Mouse (Mus musculus): ENCODE data around the gene Siae. TPM values are rescaled to one million over a fixed set of nuclear protein-coding genes. Genes with fewer than 3 reads are reported as not detected.

Gene Siae
- polyA plus RNA-seq, 1 experiment from 2014 or later = 7.4 TPM

- H3K36me3 ChIP-seq (replicated peaks) = peaks cover 66% of the 10 kb centered on the region
- 96% methylated on average over 5 of the region's 5 CpGs for WGBS
- ATAC-seq (ENCODE audit: low FRiP score) = no peak
- H3K9me3 ChIP-seq = no peaks in the 10 kb centered on the region
- no peak overlapping the region for H3K9ac ChIP-seq
- no peak overlapping the region for H3K27ac ChIP-seq
- no peaks in the 10 kb centered on the region for H3K27me3 ChIP-seq
- H3K4me2 ChIP-seq = no peak overlapping the region
- no peak overlapping the region for H3K4me3 ChIP-seq (replicated peaks)
- peaks cover under 1% of the 10 kb centered on the region; the same call in 1 of the 2 replicates for H3K4me1 ChIP-seq
Observed at GRCm38 (mm10) chr9:37650639-37651038, 95.1 kb downstream of the Siae start.

DNA sequence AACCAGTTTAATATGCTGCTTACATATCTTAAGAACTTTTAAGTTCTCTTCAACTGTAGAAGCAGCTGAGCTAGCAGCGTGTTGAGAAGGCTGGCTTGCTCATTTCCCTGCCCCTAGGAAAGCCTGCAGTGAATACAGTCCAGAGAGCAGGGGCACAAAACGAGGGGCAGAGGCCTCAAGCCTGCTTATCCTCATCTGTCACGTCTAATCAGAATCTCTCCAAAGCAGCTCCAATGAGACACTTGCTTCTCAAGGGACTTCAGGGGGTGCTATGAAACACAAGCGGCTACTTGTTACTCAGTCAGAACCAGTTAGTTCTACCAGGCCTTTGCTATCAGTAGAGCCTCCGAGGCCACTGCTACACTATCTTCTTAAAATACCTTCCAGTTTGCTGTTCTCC is 98.3 kb downstream of the Siae start:
- Histone ChIP-seq H3K4me1 (peaks cover 13% of the 10 kb centered on the region), H3K9me3 (no peaks in the 10 kb centered on the region), H3K27ac (no peak overlapping the region), H3K36me3 (replicated peaks) (peaks cover 51% of the 10 kb centered on the region), H3K4me3 (replicated peaks) (no peak overlapping the region), H3K4me2 (no peak overlapping the region), H3K9ac (no peak overlapping the region), H3K27me3 (no peaks in the 10 kb centered on the region)
- WGBS = 89% methylated on average over 5 of the region's 5 CpGs
- ATAC-seq (ENCODE audit: low FRiP score) = no peak

DNA sequence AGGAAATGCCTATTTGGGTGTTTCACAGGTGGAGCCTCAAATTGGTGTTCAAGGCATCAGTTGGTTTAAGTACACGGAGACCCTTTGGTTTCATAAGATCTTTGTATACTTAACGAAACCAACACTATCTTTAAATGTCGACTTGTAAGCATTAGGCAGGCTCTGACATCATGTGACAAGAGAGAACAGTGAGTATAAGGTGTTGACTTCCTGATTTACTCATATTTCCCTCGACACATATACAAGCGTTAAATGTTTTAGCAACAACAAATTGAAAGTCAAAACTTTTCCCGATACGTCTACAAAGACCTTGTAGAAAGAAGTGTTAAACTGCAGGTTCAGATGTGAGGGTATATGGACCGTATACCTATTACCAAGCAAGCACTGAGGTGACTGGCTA is 100.5 kb downstream of the Siae start:
- no peak for ATAC-seq (ENCODE audit: low FRiP score)
- Histone ChIP-seq H3K9ac (peak overlapping the region; percentile 81; the same call in 1 of the 2 replicates), H3K4me1 (peaks cover 13% of the 10 kb centered on the region), H3K4me2 (peak overlapping the region; percentile 69), H3K4me3 (replicated peaks) (peak overlapping the region; percentile 72), H3K27ac (no peak overlapping the region), H3K36me3 (replicated peaks) (peaks cover 31% of the 10 kb centered on the region), H3K9me3 (no peaks in the 10 kb centered on the region), H3K27me3 (no peaks in the 10 kb centered on the region)
- 76% methylated on average over 8 of the region's 8 CpGs for WGBS

- H3K9me3 ChIP-seq = no peaks in the 10 kb centered on the region
- WGBS = 4% methylated on average over 10 of the region's 10 CpGs
- ATAC-seq (ENCODE audit: low FRiP score) = peak; percentile 45; the same call in 1 of the 2 replicates
Observed at GRCm38 (mm10) chr9:37656439-37656881, 101.0 kb downstream of the Siae start.

GRCm38 (mm10) chr9:37656931-37657481 is 101.5 kb downstream of the Siae start, which contains the start of gene Tbrg1:
Gene Tbrg1 (minus strand): TSS chr9:37657312.
- Histone ChIP-seq H3K4me3 (replicated peaks) (peak within 1 kb of the TSS; percentile 72), H3K27ac (peak within 1 kb of the TSS; percentile 65), H3K4me1 (peaks cover 13% of the 10 kb centered on the region), H3K9me3 (no peaks in the 10 kb centered on the region), H3K36me3 (replicated peaks) (peaks cover 23% of the 10 kb centered on the region), H3K4me2 (peak within 1 kb of the TSS; percentile 69), H3K9ac (peak within 1 kb of the TSS; percentile 81), H3K27me3 (no peaks in the 10 kb centered on the region)
- peak; percentile 90 for ATAC-seq (ENCODE audit: low FRiP score)
- under 1% methylated on average over 36 of the region's 36 CpGs for WGBS

More at GRCm38 (mm10) chr9:37656439-37656881, 101.0 kb downstream of the Siae start:
- Histone ChIP-seq H3K4me1 (peaks cover 13% of the 10 kb centered on the region), H3K27me3 (no peaks in the 10 kb centered on the region), H3K4me2 (peak overlapping the region; percentile 69), H3K4me3 (replicated peaks) (peak overlapping the region; percentile 72), H3K27ac (peak overlapping the region; percentile 65; the same call in 1 of the 2 replicates), H3K36me3 (replicated peaks) (peaks cover 26% of the 10 kb centered on the region), H3K9ac (peak overlapping the region; percentile 81)

GRCm38 (mm10) chr9:37659413-37659812 is 103.9 kb downstream of the Siae start:
- ATAC-seq (ENCODE audit: low FRiP score) = no peak
- Histone ChIP-seq H3K36me3 (replicated peaks) (no peaks in the 10 kb centered on the region), H3K27me3 (no peaks in the 10 kb centered on the region), H3K4me1 (peaks cover 13% of the 10 kb centered on the region), H3K27ac (no peak overlapping the region), H3K4me3 (replicated peaks) (no peak overlapping the region), H3K9ac (no peak overlapping the region), H3K9me3 (no peaks in the 10 kb centered on the region), H3K4me2 (no peak overlapping the region)
- WGBS = 84% methylated on average over 6 of the region's 6 CpGs

- H3K4me1 ChIP-seq = no peaks in the 10 kb centered on the region
- H3K27me3 ChIP-seq = no peaks in the 10 kb centered on the region
- no peak overlapping the region for H3K9ac ChIP-seq
- H3K4me2 ChIP-seq = no peak overlapping the region
- no peaks in the 10 kb centered on the region for H3K9me3 ChIP-seq
- H3K27ac ChIP-seq = no peak overlapping the region
- WGBS = 83% methylated on average over 1 of the region's 1 CpGs
- no peak for ATAC-seq (ENCODE audit: low FRiP score)
- H3K36me3 ChIP-seq (replicated peaks) = no peaks in the 10 kb centered on the region
- H3K4me3 ChIP-seq (replicated peaks) = no peak overlapping the region
Observed at GRCm38 (mm10) chr9:37663210-37663609, 107.7 kb downstream of the Siae start.

DNA sequence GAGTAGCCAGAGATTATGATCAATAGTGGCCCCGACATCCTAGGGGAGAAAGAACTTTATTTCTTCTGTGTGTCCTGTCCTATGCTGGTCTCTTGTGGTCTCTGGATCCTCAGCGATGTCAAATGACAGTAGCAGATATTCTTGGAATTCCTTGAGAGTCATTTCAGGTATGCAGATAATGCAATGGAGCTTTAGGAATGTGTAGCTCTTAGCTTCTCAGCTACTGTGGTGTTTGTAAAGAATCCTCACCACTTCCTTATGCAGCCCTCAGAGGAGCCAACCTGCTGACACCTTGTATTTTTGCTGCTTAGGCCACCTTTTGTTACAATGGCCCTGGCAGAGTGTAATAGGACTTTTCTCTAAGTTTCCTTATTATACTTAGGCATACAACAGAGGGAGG is 109.1 kb downstream of the Siae start:
- H3K27ac ChIP-seq = no peak overlapping the region
- no peak for ATAC-seq (ENCODE audit: low FRiP score)
- H3K27me3 ChIP-seq = no peaks in the 10 kb centered on the region
- no peaks in the 10 kb centered on the region for H3K36me3 ChIP-seq (replicated peaks)
- no peaks in the 10 kb centered on the region for H3K4me1 ChIP-seq
- no peaks in the 10 kb centered on the region for H3K9me3 ChIP-seq
- H3K9ac ChIP-seq = no peak overlapping the region
- no peak overlapping the region for H3K4me3 ChIP-seq (replicated peaks)
- 82% methylated on average over 2 of the region's 2 CpGs for whole genome bisulfite sequencing
- H3K4me2 ChIP-seq = no peak overlapping the region

DNA sequence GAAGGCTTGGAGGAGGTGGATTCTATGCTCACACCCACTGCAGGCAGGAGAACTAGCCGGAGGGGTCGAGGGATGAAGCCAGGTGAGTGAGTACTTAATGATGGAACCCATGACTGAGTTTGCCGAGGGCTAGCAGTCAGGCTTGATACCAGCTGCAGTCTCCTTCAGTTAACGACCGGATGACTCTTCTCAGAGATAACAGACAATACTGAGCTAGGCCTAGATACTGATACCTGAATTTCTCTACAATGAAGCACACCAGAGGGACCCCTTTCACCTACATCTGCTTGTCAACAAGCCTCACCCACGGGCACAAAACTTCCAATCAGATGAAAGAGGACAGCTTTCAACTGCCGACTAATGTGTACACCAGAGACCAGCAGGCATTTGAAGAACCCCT is 110.5 kb downstream of the Siae start:
- 82% methylated on average over 7 of the region's 7 CpGs for WGBS
- ATAC-seq (ENCODE audit: low FRiP score) = no peak
- H3K4me1 ChIP-seq = no peaks in the 10 kb centered on the region
- no peak overlapping the region for H3K9ac ChIP-seq
- no peak overlapping the region for H3K4me3 ChIP-seq (replicated peaks)
- H3K27me3 ChIP-seq = no peaks in the 10 kb centered on the region
- H3K9me3 ChIP-seq = no peaks in the 10 kb centered on the region
- H3K4me2 ChIP-seq = no peak overlapping the region
- no peaks in the 10 kb centered on the region for H3K36me3 ChIP-seq (replicated peaks)
- H3K27ac ChIP-seq = no peak overlapping the region

DNA sequence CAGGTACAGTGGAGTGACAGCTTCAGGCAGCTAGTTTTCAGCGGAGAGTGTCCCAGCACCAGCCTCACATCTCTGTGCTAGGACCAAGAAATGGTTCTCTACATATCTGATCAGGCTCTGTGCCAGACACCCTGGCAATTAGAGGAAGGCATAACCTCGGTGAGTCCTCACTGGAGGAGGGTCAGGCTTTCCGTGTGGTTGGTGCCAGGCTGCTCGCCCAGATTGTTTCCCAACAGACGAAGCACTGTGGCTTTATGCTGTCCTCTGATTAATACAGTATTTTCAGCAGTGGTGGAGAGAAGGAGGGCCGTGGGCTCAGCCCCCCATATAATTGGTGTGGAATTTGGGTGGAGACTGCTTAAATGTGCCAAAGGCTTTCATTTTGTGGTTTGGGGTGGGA is 113.6 kb downstream of the Siae start, which contains the start of gene Panx3:
Gene Panx3 (minus strand): TSS at position 121 of the 400 bp plus-strand sequence.
- Histone ChIP-seq H3K9ac (no peak within 1 kb of the TSS), H3K9me3 (no peaks in the 10 kb centered on the region), H3K4me2 (no peak within 1 kb of the TSS), H3K36me3 (replicated peaks) (no peaks in the 10 kb centered on the region), H3K27me3 (no peaks in the 10 kb centered on the region), H3K4me3 (replicated peaks) (no peak within 1 kb of the TSS), H3K4me1 (no peaks in the 10 kb centered on the region), H3K27ac (no peak within 1 kb of the TSS)
- ATAC-seq (ENCODE audit: low FRiP score) = no peak
- WGBS = 67% methylated on average over 6 of the region's 6 CpGs

- no peaks in the 10 kb centered on the region for H3K9me3 ChIP-seq
- no peak overlapping the region for H3K27ac ChIP-seq
- no peak overlapping the region for H3K4me2 ChIP-seq
- no peaks in the 10 kb centered on the region for H3K36me3 ChIP-seq (replicated peaks)
- no peaks in the 10 kb centered on the region for H3K4me1 ChIP-seq
- no peak overlapping the region for H3K9ac ChIP-seq
- no peaks in the 10 kb centered on the region for H3K27me3 ChIP-seq
- H3K4me3 ChIP-seq (replicated peaks) = no peak overlapping the region
- ATAC-seq (ENCODE audit: low FRiP score) = no peak
- 83% methylated on average over 4 of the region's 4 CpGs for WGBS
Observed at GRCm38 (mm10) chr9:37669678-37670077, 114.2 kb downstream of the Siae start.

DNA sequence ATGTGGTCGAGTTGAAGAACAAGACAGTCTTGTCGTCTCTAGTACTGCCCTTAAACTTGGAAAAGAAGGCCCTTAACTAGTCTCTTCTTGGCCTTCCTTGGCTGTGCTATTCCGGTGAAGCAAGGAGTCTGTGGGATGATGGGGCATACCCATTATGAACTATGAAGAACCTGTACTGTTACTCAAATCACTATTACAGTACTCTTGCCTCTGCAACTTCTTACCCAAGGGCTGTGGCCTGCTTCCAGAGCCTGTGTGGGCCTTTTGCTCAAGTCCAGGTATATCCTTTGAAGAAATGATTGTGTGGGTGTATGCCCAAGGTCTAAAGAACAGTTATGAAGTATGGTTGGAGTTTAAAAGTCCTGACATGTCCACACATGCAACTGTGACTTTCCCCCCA is 114.8 kb downstream of the Siae start:
- H3K27me3 ChIP-seq = no peaks in the 10 kb centered on the region
- no peak overlapping the region for H3K4me3 ChIP-seq (replicated peaks)
- no peak overlapping the region for H3K27ac ChIP-seq
- H3K4me1 ChIP-seq = no peaks in the 10 kb centered on the region
- WGBS = 88% methylated on average over 3 of the region's 3 CpGs
- no peak overlapping the region for H3K4me2 ChIP-seq
- no peaks in the 10 kb centered on the region for H3K9me3 ChIP-seq
- no peaks in the 10 kb centered on the region for H3K36me3 ChIP-seq (replicated peaks)
- no peak for ATAC-seq (ENCODE audit: low FRiP score)
- H3K9ac ChIP-seq = no peak overlapping the region

GRCm38 (mm10) chr9:37675287-37675686 is 119.8 kb downstream of the Siae start:
- ATAC-seq (ENCODE audit: low FRiP score) = no peak
- WGBS = 85% methylated on average over 4 of the region's 4 CpGs
- no peak overlapping the region for H3K4me3 ChIP-seq (replicated peaks)
- H3K27me3 ChIP-seq = no peaks in the 10 kb centered on the region
- H3K27ac ChIP-seq = no peak overlapping the region
- H3K4me2 ChIP-seq = no peak overlapping the region
- H3K9me3 ChIP-seq = no peaks in the 10 kb centered on the region
- H3K4me1 ChIP-seq = no peaks in the 10 kb centered on the region
- H3K36me3 ChIP-seq (replicated peaks) = no peaks in the 10 kb centered on the region
- no peak overlapping the region for H3K9ac ChIP-seq
